Mouse (Mus musculus) stomach, postnatal 0 days (tissue): ENCODE data around the gene Ass1.

Experiments
- CTCF ChIP-seq: IDR thresholded peaks from 2 replicates; pipeline ENCODE4 v1.5.1; 2016; ENCODE audit warnings: antibody characterized with exemption, low read depth, mild to moderate bottlenecking, moderate library complexity
- EP300 ChIP-seq: optimal IDR thresholded peaks from 2 replicates; pipeline ENCODE3; 2016; ENCODE audit warnings: antibody characterized with exemption

DNA sequence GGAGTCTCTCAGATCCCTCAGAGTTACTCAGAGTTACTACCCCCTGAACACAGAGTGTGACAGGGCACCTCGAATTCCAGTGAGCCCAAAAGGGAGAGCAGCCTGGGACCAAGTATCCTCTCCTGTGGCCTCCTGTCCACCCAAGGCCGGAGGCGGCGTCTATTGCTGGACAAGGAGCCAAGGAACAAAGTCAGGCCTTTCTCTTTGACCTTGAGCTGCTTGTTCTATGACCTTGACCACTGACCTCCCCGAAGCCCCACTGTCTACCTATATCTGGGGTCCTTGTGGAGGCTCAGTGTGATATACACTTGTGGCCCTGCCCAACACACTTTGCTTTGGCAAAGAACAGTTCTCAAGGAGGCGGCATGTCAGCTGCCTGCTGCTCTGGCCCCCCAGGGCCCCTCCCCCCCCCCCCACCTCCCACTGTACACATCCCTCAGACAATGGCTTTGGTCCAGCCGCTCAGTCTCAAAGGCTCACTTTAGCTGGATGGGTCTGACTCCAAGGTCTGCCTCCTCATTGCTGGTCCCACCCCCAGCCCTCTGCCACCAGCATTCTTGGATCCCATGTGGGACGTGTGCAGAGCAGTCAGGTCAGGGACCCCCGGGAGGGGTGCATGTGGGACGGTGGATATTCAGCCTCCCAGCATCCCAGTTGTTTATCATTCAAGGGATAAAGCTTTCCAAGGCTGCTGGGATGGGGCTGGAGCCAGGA, 6.3 kb downstream of the Ass1 start:
- TF ChIP-seq CTCF (no peak), EP300 (no peak)
